Comparison of ENCODE assay signal across 7 mouse cellular contexts in genomic region chr1:87650611-87651079, GRCm38 (mm10). TPM values are rescaled to one million over a fixed set of nuclear protein-coding genes. Genes with fewer than 3 reads are reported as not detected.
DNase-seq lines count a peak whose midpoint lies in the region; ATAC-seq and TF ChIP-seq lines count a peak whose summit lies in the region.

No protein-coding gene starts in this region.

- H3K4me3 ChIP-seq in intestine, embryonic 16.5 days (ENCODE audit: low read length): no peak overlapping the region
- no peak overlapping the region for H3K4me3 ChIP-seq in lung, postnatal 0 days (ENCODE audit: low read depth, low read length)
- no peak overlapping the region for H3K4me3 ChIP-seq in forebrain, embryonic 11.5 days (ENCODE audit: low read depth, low read length)

- H3K27ac ChIP-seq in intestine, embryonic 16.5 days (ENCODE audit: low read length): no peak overlapping the region
- H3K27ac ChIP-seq in lung, postnatal 0 days (ENCODE audit: low read length): peak overlapping the region; percentile 83
- H3K27ac ChIP-seq in forebrain, embryonic 11.5 days (ENCODE audit: low read depth, low read length): no peak overlapping the region

- H3K4me1 ChIP-seq in intestine, embryonic 16.5 days (ENCODE audit: control insufficient read depth, insufficient read depth, low read length): peaks cover 9% of the 10 kb centered on the region; the same call in 1 of the 2 replicates
- no peaks in the 10 kb centered on the region; the same call in 1 of the 2 replicates for H3K4me1 ChIP-seq in lung, postnatal 0 days (ENCODE audit: insufficient read depth, low read depth, low read length)
- H3K4me1 ChIP-seq in forebrain, embryonic 11.5 days (replicated peaks; ENCODE audit: control insufficient read depth, insufficient read depth, low read length): no peaks in the 10 kb centered on the region

- no peaks in the 10 kb centered on the region for H3K27me3 ChIP-seq in intestine, embryonic 16.5 days (replicated peaks; ENCODE audit: control insufficient read depth, insufficient read depth, low read length)
- H3K27me3 ChIP-seq in lung, postnatal 0 days (replicated peaks; ENCODE audit: insufficient read depth, low read length): no peaks in the 10 kb centered on the region
- no peaks in the 10 kb centered on the region for H3K27me3 ChIP-seq in splenic B cell, adult 2 months (ENCODE audit: control insufficient read depth, insufficient read depth, low read length, poor library complexity, severe bottlenecking)
- no peaks in the 10 kb centered on the region for H3K27me3 ChIP-seq in forebrain, embryonic 11.5 days (ENCODE audit: control insufficient read depth, insufficient read depth, low read length)

- no peak overlapping the region for H3K4me2 ChIP-seq in intestine, embryonic 16.5 days (ENCODE audit: low read depth, low read length)
- H3K4me2 ChIP-seq in lung, postnatal 0 days (replicated peaks; ENCODE audit: low read depth, low read length): peak overlapping the region; percentile 30
- H3K4me2 ChIP-seq in forebrain, embryonic 11.5 days (ENCODE audit: low read depth, low read length, severe bottlenecking): no peak overlapping the region

- H3K9me3 ChIP-seq in intestine, embryonic 16.5 days (ENCODE audit: control insufficient read depth, low read length): no peaks in the 10 kb centered on the region
- H3K9me3 ChIP-seq in lung, postnatal 0 days (ENCODE audit: low read length): no peaks in the 10 kb centered on the region
- no peaks in the 10 kb centered on the region for H3K9me3 ChIP-seq in forebrain, embryonic 11.5 days (ENCODE audit: control insufficient read depth, low read length)

- no peaks in the 10 kb centered on the region for H3K36me3 ChIP-seq in intestine, embryonic 16.5 days (ENCODE audit: control insufficient read depth, insufficient read depth, low read length)
- no peaks in the 10 kb centered on the region for H3K36me3 ChIP-seq in lung, postnatal 0 days (ENCODE audit: insufficient read depth, low read length)
- H3K36me3 ChIP-seq in splenic B cell, adult 2 months (ENCODE audit: control insufficient read depth, insufficient read depth, low read length, poor library complexity, severe bottlenecking): peaks cover 2% of the 10 kb centered on the region
- no peaks in the 10 kb centered on the region for H3K36me3 ChIP-seq in forebrain, embryonic 11.5 days (ENCODE audit: control insufficient read depth, insufficient read depth, low read length)

- peak; percentile 99 for TF ChIP-seq EP300 in lung, postnatal 0 days (IDR thresholded peaks at IDR 0.05)

- no peak overlapping the region for H3K9ac ChIP-seq in intestine, embryonic 16.5 days (ENCODE audit: low read depth, low read length)
- H3K9ac ChIP-seq in lung, postnatal 0 days (replicated peaks; ENCODE audit: low read depth): no peak overlapping the region
- H3K9ac ChIP-seq in forebrain, embryonic 11.5 days (ENCODE audit: low read length): no peak overlapping the region

- peak; percentile 20 to 28 for DNase-seq in CD8-positive naive resting alpha-beta T cell, adult 2 months (ENCODE audit: low read depth in 2 of 2, low spot score in 2 of 2)
- DNase-seq in adrenal gland, adult 8-10 months: peak; percentile 35
- DNase-seq in lung, postnatal 0 days (ENCODE audit: low spot score): peak; percentile 81
- peak; percentile 97 for DNase-seq in splenic B cell, adult 2 months (ENCODE audit: low read depth, low spot score)
- no peak for DNase-seq in forebrain, embryonic 11.5 days (ENCODE audit: low spot score)
- no peak for DNase-seq in cerebellum, adult 9-11 months

- ATAC-seq in intestine, embryonic 16.5 days: peak; percentile 48; the same call in 1 of the 2 replicates
- ATAC-seq in lung, postnatal 0 days: peak; percentile 93
- no peak for ATAC-seq in forebrain, embryonic 11.5 days (replicated peaks; ENCODE audit: low FRiP score)

- no peak for TF ChIP-seq CTCF in lung, postnatal 0 days (IDR thresholded peaks at IDR 0.05)

- 71% methylated on average over 8 of the region's 8 CpGs for WGBS in intestine, embryonic 16.5 days
- WGBS in lung, postnatal 0 days: 38% methylated on average over 8 of the region's 8 CpGs
- 80% methylated on average over 8 of the region's 8 CpGs for WGBS in forebrain, embryonic 11.5 days

RNA-seq across cellular contexts. Expression of gene Inpp5d, which starts 30.5 kb away (rescaled TPM):
- 10 to 100 TPM; 16.8 to 37.9 (median 21.4) TPM for total RNA-seq in adrenal gland, adult 8-10 months (2022)
- 3.4 and 5.3 TPM in 2 replicates for polyA plus RNA-seq in intestine, embryonic 16.5 days (2015; fragmentation: Nextera tagmentation; extraction: Ambion mirVana)
- 13.5 and 13.6 TPM in 2 replicates for polyA plus RNA-seq in lung, postnatal 0 days (2015; fragmentation: Nextera tagmentation; extraction: Ambion mirVana)
- 3.6 and 5.0 TPM in 2 replicates for polyA plus RNA-seq in forebrain, embryonic 11.5 days (2014; fragmentation: Nextera tagmentation; extraction: Ambion mirVana)

Comparison
In these comparisons a context has a peak if more than half of its experiments do, and no peak if none do; other contexts are left out.
1. DNase-seq: peak in CD8-positive naive resting alpha-beta T cell, adult 2 months (2 of 2), adrenal gland, adult 8-10 months (single experiment), lung, postnatal 0 days (single experiment) and splenic B cell, adult 2 months (single experiment); none in forebrain, embryonic 11.5 days (single experiment) and cerebellum, adult 9-11 months (single experiment).